Mouse (Mus musculus): ENCODE measurements around the gene Itga2.

Gene Itga2

DNA sequence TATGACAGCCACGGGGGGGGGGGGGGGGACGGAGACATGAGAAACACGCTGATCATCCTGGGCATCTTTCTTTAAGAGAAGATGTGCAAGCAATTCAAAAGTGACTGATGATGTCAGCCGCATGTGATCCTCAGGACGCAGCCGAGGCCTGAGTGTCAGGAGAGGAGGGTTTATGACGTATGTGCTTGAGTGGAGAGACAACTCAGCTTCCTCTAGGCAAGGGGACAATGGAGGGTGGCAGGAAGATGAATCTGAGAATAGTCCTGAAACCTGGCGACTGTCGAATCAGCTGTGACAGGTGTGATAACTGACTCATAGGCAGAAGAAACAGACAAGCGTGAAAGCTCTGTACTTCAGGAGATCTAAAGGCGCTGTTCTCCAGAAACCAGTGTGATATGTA, 53.2 kb downstream of the Itga2 start:
- DNase-seq (ENCODE audit: low read depth, low spot score), result no peak

DNA sequence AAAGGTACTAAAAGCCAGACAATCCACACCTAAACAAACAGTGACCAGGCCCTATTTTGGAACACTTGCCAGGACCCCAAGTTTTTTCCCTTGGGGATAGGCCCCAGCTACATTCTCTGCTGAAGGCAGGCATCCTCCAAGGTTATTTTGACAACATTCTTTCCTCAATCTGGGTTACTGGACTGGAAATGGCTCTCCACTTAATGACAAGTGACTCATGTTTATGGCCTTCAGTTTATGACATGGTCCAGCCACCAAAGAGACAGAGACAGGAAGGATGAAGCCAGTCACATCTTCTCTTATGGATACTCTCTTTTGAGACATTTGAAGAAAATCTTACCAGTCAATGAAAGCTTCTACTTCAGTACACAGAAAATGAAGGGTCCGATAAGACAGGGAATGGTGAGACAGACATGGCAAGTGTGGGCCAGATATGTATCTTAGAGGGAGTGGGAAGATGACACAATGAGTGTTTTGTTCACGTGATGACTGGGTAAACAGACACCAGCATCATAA, 55.8 kb downstream of the Itga2 start:
- no peak for DNase-seq (ENCODE audit: low read depth, low spot score)

DNA sequence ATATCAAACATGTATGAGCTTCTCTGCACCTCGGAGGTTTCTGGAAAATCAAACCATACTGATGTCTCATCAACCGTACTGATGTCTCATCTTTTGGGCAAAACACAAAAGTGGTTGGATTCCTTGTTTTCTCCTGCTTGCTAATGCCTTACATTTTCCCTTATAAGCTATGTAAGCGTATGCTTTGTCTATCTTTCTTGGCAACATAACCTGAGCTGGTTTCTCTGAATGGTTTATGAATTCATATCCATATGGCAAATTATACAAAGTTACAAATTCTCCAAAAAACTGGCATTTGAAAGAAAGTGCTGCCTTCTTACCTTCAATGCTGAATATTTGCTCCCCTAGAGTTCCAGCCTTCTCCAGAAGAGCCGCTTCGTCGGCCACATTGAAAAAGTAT, 57.2 kb downstream of the Itga2 start:
- DNase-seq (ENCODE audit: low read depth, low spot score), result no peak

DNA sequence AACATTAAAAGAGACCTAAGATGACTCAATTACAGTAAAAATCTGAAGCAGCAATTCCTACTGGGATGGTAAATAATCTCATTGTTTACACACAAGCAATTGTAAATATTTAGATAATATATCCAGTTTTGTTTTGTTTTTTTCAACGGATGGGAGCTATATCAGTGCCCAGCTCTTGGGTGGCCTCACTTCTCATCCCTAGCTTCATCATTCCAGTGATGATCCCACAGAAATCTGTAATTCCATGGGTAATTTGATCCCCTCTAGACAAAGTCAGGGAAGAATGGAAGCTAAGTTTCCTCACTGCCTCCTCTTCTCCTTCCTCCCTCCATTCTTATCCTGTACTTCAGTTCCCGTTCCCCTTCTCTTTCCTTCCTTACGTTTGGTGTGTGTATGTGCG, 74.4 kb downstream of the Itga2 start:
- no peak for DNase-seq (ENCODE audit: low read depth, low spot score)

DNA sequence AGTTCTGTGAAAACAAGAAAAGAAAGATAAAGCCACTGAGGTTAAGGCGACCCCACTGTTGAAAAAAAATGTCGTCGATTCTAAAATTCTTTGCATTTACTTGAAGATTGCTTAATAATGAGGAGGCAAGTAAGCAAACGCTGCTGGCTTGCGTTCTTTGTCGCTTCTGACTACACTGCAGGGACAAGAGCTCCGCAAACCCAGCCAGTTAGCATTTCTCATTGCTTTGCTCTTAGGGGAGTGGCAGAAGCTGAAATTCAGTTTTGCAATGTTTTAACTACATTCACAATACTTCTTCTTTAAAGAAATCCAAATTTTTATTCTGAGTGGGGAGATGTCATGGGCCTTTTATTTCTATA, 75.7 kb downstream of the Itga2 start:
- no peak for DNase-seq (ENCODE audit: low read depth, low spot score)

DNA sequence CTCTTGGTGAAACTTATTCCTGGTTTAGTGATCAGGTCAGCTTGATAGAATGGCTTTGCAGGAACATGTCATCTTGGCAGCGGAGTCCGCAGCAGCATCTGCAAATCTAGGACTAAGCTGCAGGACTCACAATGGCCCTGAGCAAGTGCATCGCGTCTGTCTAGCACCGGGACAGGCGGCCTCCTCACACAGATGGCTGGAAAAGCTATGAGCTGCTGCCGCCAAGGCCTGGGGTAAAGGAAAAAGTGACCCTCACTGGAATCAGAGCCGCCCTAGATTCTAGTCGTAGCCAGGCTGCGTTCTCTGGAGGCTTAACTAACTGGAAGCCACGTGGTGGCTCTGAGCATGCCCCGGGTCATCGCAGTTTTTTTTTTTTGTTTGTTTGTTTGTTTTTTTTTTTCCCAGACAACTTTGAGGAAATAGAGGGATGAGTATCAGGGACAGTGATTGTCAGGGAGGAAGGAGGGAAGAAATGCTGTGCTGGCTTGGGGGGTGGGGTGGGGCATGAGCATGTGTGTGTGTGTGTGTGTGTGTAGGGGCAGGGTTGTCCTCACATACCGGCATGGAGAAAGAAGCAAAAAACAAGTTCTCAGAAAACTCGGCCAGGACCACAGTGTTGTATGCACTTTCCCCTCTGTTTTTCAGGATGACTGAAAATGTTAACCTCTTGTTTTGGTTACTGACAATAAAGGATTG, 76.2 kb downstream of the Itga2 start:
- DNase-seq (ENCODE audit: low read depth, low spot score), result no peak

DNA sequence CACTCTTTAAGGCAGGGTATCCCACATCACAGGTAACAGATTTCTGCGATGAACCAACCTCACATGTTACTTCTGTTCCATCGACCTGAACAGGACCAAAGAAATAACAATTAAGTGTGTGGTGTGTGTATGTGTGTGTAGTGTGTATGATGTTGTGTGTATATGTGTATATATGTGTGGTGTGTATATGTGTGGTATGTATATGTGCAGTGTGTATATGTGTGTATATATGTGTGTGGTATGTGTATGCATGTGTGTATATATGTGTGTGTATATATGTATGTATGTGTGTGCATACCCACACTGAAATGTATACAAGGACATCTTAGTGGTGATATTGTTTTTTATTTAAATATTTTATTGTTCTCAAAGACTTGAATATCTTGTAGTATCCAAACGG, 77.5 kb downstream of the Itga2 start:
- DNase-seq (ENCODE audit: low read depth, low spot score), result no peak

DNA sequence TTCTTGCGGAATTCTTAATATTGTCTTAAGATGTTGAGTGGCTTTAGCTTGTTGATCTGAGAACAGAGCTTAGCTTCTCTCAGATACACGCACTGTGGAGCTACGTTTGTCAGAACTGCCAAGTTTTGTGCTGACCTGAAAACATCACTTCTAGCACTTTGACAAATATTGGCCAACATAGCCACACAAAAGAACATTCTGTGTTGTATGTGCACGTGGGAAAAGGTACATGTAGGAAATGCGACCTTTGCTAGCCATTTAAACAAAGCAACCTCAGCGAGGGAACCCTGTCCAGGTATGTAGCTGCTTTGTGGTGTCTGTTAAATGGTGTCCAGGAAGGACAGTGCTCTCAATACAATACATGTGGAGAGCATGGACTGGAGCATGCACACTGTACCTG, 77.9 kb downstream of the Itga2 start:
- no peak for DNase-seq (ENCODE audit: low read depth, low spot score)

DNA sequence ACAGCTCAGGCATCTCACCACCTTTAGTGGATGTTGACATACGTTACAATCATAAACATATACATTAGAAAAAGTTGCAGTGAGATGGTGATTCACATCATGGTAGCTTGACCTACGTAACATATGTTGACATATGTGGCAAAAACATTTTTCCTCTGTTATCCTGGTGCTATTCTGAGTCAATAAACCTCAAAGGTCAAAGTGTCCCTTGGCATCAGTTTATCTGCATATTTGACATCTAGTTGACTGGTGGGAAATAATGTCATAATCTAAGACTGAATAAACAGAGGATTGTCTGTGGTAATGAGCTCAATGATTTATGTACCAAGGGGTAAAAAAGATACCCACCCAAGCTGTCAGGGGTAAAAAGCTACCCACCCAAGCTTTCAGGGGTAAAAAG, 78.7 kb downstream of the Itga2 start:
- DNase-seq (ENCODE audit: low read depth, low spot score), result no peak

DNA sequence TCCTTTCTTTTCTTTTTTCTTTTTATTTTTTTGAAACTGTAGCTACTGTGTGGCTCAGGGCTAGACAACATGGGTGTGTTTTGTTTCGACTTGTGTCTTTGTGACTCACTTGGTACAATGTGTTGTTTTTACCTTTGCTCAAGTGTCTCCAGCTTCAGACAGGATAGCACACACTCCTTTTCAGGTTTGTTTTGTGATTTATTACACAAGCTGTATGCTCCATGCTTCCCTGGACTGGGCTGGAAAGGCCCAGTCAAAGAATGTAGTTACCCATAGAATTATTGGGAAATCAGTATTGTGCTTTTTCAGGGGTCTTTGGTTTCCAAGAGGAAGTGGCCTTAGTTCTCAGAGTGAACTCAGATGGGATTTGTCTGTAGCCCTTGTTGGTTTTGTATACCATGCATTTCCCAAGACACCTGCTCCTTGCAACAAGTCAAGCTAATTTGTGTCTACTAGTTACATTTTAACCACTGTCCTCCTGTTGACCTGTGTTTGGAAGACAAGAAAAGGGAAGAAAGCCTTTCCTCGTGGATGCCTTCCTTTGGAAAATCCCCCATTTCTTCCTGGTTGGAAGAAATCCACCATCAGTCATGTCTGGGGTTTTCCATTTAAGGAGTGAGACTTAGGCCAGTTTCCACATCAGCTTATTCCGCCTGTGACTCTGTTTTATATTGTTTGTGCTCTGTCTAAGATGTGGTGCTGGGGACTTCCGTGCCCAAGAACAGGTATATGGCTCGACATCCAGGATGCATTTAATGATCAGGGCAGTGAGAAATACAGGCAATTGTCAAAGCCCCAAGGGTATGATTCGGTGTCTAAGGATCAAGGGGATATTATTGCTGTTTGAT, 79.4 kb downstream of the Itga2 start:
- DNase-seq (ENCODE audit: low read depth, low spot score), result no peak

DNA sequence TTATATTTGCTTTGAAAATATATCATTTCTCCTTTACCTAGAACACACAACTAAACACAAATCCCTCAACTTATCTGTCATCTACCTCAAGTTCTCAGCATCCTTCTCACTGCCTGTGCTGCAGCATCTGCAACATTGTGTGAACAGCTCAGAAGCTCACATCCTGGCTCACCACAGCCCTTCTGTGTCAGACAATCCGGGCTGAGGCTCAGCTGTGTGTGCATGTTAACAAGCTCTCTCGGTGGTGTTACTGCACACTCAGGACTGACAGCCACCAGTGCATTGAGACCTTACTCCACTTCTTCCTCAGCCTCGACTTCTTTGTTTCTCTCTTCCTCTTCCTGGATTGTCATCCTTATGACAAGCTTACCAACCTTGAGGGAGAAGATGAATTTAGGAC, 83.0 kb downstream of the Itga2 start:
- no peak for DNase-seq (ENCODE audit: low read depth, low spot score)

DNA sequence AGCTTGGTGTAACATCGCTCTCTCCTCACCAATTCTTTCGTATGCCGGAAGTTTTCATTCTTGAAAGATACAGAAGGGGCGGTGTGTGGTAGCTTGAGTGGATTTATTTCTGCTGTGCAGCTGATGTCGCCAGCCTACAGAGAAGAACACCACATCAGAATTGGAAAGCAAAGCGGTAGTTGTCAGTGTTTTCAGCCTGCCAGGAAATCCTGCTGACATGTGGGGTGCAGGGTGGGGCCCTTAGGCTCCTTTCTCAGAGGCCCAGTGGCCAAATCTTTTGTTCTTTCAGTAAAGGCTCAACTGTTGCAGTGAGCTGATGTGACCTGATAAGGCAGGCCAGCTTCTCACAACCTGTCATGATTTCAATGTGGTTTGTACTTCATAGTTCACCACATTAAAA, 86.1 kb downstream of the Itga2 start:
- DNase-seq (ENCODE audit: low read depth, low spot score), result no peak

DNA sequence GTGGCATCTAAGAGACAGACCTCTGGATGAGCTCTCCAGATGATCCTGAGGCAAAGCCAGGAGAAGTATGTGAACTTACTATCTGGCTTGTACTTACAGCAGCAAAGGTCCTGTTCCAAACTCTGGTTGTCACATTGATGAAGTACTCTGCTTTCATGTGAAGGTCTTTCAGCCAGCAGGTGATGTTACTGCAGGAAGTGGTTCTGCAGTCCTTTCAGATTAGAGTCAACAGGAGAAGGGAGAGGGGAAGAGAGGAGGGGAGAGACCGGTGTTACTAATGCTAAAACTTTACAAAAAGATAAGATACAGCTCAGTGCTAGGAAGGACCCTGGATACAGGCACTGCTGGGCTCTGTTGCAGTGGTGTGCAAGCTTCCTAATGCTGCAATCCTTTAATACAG, 88.6 kb downstream of the Itga2 start:
- DNase-seq (ENCODE audit: low read depth, low spot score), result no peak

DNA sequence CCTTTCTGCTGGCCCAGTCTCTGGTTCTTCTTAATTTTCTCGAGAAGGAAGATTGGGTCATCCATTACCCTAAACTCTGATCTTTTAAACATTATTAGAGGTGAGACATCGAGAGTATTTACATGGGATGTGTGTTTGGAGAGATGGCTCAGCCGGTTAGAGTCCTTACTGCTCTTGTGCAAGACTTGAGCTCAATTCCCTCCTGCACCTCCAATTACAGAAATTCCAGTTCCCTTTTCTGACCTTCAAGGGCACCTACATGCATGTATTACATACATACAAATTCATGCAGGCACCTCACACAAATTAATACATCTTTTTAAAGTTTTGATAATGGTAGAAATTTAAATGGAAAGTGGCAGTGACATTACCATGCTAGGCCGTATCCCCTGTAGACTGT, 91.4 kb downstream of the Itga2 start:
- DNase-seq (ENCODE audit: low read depth, low spot score), result no peak

DNA sequence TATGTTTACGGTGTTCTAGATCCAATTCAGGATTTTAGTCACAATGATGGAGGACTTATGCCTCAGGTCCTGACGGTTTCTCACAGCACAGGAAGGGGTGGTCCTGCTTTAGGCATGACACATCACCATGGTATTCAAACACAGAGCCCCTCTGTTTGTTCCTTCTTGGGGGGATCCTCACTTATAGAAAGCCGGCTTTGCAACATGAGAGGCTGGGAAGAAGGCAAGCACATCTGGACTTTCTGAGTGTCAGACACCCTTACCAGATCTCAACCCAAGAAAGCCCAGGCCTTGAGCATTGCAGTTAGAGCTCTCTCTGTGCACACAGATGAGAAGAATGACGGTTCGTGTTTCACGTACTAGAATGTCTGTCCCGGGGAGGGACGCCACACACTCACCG, 92.8 kb downstream of the Itga2 start:
- DNase-seq (ENCODE audit: low read depth, low spot score), result no peak

DNA sequence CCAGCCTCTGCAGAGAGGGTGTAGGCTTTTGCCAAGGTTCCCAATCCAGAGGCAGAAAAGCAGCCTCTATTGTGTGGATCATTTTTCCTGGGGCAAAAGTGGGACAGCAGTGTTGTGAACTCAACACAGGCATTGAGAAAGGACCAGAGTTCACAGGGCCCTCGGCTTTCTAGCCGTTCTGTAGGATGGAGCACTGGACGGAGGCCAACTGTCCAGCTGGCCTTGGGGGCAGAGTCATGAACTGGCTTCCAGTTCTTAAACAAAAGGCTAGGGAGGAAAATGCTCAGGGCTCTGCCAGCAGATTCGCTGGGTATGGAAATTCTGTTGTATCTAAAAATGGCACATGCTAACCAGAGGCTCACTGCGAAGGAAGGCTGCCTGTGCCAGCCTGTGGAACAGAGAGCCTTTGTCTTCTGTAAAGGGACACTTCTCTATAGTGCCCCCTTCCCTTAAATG, 93.3 kb downstream of the Itga2 start:
- no peak for DNase-seq (ENCODE audit: low read depth, low spot score)

DNA sequence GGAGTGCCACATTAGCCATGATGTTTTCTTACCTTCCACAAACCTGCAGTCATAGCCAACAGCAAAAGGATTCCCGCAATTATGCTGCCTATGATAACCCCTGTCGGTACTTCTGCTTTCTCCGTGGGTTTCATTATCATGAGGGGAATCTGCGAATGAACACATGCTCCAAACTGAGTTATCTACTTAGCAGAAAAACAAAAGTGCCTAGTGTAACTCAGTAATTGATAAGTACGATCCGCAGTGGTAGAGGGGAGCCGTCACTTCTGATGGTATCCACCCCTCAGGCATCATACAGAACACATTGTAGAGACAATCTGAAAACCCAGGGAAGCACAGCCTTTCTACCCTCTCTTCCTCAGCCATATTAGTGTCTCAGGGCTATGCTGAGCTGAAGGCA, 94.8 kb downstream of the Itga2 start:
- no peak for DNase-seq (ENCODE audit: low read depth, low spot score)

DNA sequence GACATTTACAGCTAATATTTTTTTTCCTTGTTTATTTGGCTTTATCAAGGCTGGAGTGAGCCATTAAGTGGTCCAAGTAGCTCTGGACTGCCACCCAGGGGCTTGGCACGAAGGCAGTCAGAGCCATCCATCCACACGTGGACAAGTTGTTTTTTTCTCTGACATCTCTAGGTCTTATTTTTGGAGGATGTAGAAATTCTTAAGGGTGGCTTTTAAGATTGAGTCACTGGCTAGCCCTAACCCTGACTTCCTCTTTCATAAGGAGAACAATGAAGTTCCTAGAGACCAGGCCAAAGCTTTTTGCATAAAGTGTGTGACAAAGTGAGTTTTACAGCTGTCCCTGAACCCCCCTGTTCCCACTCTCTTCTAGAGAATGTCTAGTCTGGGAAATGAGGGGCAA, 97.3 kb downstream of the Itga2 start:
- DNase-seq (ENCODE audit: low read depth, low spot score), result no peak

DNA sequence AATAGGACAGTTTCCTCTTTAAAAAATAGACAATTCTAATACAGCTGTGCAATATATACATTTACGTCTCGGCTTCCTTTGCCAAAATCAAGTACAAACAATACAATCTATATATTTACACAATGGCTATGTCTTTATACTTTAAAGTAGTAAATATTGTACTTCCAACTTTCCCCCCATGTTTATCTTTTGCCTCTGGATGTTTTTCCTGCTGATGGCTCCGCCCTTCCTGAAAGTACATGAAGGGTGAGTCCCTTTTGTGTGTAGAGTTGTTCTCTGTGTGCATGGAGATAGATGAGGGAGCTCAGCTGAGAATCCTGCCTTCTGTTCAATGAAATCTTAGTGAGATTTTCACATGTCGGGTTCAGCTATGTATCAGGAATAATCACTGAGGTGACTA, 98.5 kb downstream of the Itga2 start:
- no peak for DNase-seq (ENCODE audit: low read depth, low spot score)

DNA sequence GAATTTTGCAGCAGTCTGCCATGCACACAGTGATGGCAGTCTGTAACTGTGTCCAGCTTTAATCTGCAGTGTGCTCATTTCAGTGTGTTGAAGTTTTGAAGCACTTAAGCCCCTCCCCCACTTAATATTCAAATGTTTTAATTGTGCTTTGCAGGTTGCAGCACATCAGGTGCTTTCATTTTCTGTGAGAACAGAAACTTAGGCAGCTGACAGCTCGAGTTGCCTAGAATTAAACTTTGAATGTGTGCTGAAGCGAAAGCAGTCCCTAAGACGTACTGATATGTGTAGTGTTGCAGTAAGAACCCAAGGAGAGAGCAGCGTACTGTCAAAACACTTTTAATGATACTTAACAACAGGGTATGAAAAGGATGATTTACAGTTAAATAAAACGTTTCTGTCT, 99.1 kb downstream of the Itga2 start:
- no peak for DNase-seq (ENCODE audit: low read depth, low spot score)

DNA sequence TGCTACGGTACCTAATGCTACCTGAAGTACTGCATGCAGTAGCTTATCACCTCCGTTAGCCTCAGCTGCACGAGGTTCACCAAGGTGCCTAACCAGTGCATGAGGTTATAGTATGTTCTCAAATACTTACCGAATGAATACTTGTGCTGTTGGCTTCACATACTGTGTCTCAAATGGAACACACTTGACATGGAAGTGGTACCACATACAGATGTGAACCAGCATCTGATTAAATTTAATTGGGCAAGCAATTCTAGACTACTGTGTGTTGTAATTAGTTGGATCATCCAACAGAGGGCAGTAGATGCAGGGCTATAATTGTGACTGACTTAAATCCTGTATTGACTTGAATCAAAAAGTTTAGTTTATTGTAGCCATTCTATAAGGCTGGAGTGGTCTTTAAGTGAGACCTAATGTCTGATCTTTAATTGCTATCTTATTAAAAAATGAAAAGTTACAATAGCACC, 100.5 kb downstream of the Itga2 start:
- no peak for DNase-seq (ENCODE audit: low read depth, low spot score)

DNA sequence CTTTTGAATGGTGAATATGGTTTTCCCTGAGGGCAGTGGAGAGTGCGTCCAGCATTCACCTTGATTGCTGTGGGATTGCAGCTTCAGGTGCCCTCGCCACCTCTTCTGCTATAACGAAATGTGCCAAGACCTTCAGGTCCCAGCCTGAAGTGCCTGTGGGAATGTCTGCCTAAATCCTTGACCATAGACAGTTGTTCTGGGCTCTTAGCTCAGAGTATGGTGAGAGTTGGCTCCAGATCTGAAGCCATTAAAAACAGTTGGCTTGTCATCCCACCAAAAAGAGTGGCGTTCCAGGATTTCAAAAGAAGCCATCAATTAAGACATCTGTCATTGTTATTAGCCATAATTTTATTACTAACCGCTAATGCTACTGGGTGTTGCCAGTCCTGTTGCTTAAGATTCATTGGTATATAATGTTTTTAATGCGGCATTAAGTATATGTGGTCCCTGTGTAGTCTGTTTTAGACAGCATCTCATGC, 106.5 kb downstream of the Itga2 start:
- DNase-seq (ENCODE audit: low read depth, low spot score), result no peak

DNA sequence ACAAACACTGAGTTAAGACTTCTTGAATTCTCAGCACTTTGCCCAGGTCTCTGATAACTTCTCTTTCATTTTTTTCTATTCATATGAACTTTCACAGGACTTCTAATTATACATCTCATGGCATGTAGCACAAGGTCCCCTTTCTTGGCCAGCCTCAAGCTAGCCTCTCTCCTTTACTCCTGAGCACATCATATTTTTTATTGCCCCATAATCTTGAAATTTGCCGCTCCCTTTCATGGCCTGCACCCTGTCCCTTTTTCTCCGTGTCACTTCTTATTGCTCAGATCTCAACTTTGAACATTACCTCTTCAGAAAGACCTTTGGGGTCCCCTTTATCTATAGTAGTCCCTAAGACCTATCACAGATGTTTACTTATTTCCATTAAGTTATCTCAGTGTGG, 109.0 kb downstream of the Itga2 start:
- DNase-seq (ENCODE audit: low read depth, low spot score), result no peak

Data from WW6 (cell line).